Mouse (Mus musculus): ENCODE measurements around the gene C1qtnf7. TPM values are rescaled to one million over a fixed set of nuclear protein-coding genes. Genes with fewer than 3 reads are reported as not detected.

C1qtnf7 gene
- polyA plus RNA-seq (2015; fragmentation: Nextera tagmentation; extraction: Ambion mirVana), result 1.7 and 2.2 TPM in 2 replicates

GRCm38 (mm10) chr5:43515401-43515976 is at the start of gene C1qtnf7:
TSS of gene C1qtnf7 (plus strand) at chr5:43515538.
- Histone ChIP-seq H3K4me3 (replicated peaks) (no peak within 1 kb of the TSS), H3K4me1 (no peaks in the 10 kb centered on the region), H3K9me3 (replicated peaks) (no peaks in the 10 kb centered on the region), H3K27ac (replicated peaks) (no peak within 1 kb of the TSS), H3K27me3 (replicated peaks) (no peaks in the 10 kb centered on the region), H3K4me2 (peak within 1 kb of the TSS; percentile 19), H3K36me3 (no peaks in the 10 kb centered on the region), H3K9ac (replicated peaks) (no peak within 1 kb of the TSS)
- no peak for ATAC-seq (ENCODE audit: low FRiP score)
- 72% methylated on average over 15 of the region's 15 CpGs for WGBS

- Histone ChIP-seq H3K9ac (replicated peaks) (no peak overlapping the region), H3K36me3 (no peaks in the 10 kb centered on the region), H3K4me3 (replicated peaks) (no peak overlapping the region), H3K9me3 (replicated peaks) (no peaks in the 10 kb centered on the region), H3K27ac (replicated peaks) (no peak overlapping the region), H3K27me3 (replicated peaks) (no peaks in the 10 kb centered on the region), H3K4me2 (no peak overlapping the region), H3K4me1 (no peaks in the 10 kb centered on the region)
- no peak for ATAC-seq (ENCODE audit: low FRiP score)
- 91% methylated on average over 2 of the region's 2 CpGs for WGBS
Observed at GRCm38 (mm10) chr5:43466762-43467161, 48.6 kb upstream of the C1qtnf7 start.

- Histone ChIP-seq H3K4me2 (no peak overlapping the region), H3K4me3 (replicated peaks) (no peak overlapping the region), H3K36me3 (no peaks in the 10 kb centered on the region), H3K27me3 (replicated peaks) (no peaks in the 10 kb centered on the region), H3K4me1 (no peaks in the 10 kb centered on the region), H3K9me3 (replicated peaks) (no peaks in the 10 kb centered on the region), H3K9ac (replicated peaks) (no peak overlapping the region), H3K27ac (replicated peaks) (no peak overlapping the region)
- 75% methylated on average over 3 of the region's 3 CpGs for WGBS
- no peak for ATAC-seq (ENCODE audit: low FRiP score)
Observed at GRCm38 (mm10) chr5:43467214-43467613, 48.1 kb upstream of the C1qtnf7 start.

- Histone ChIP-seq H3K4me2 (no peak overlapping the region), H3K4me3 (replicated peaks) (no peak overlapping the region), H3K27me3 (replicated peaks) (no peaks in the 10 kb centered on the region), H3K9ac (replicated peaks) (no peak overlapping the region), H3K36me3 (no peaks in the 10 kb centered on the region), H3K4me1 (no peaks in the 10 kb centered on the region), H3K9me3 (replicated peaks) (no peaks in the 10 kb centered on the region), H3K27ac (replicated peaks) (no peak overlapping the region)
- ATAC-seq (ENCODE audit: low FRiP score), result no peak
- WGBS, result 71% methylated on average over 10 of the region's 10 CpGs
Observed at GRCm38 (mm10) chr5:43468937-43469336, 46.4 kb upstream of the C1qtnf7 start.

- Histone ChIP-seq H3K27me3 (replicated peaks) (no peaks in the 10 kb centered on the region), H3K9ac (replicated peaks) (no peak overlapping the region), H3K27ac (replicated peaks) (no peak overlapping the region), H3K4me1 (no peaks in the 10 kb centered on the region), H3K9me3 (replicated peaks) (no peaks in the 10 kb centered on the region), H3K4me3 (replicated peaks) (no peak overlapping the region), H3K36me3 (no peaks in the 10 kb centered on the region), H3K4me2 (no peak overlapping the region)
- 85% methylated on average over 5 of the region's 5 CpGs for WGBS
- no peak for ATAC-seq (ENCODE audit: low FRiP score)
Observed at GRCm38 (mm10) chr5:43477953-43478352, 37.4 kb upstream of the C1qtnf7 start.

GRCm38 (mm10) chr5:43480046-43480445 is 35.3 kb upstream of the C1qtnf7 start:
- Histone ChIP-seq H3K27ac (replicated peaks) (no peak overlapping the region), H3K36me3 (no peaks in the 10 kb centered on the region), H3K4me3 (replicated peaks) (no peak overlapping the region), H3K9ac (replicated peaks) (no peak overlapping the region), H3K9me3 (replicated peaks) (no peaks in the 10 kb centered on the region), H3K27me3 (replicated peaks) (no peaks in the 10 kb centered on the region), H3K4me2 (no peak overlapping the region), H3K4me1 (no peaks in the 10 kb centered on the region)
- WGBS, result 66% methylated on average over 3 of the region's 3 CpGs
- no peak for ATAC-seq (ENCODE audit: low FRiP score)

- no peak for ATAC-seq (ENCODE audit: low FRiP score)
- WGBS, result 86% methylated on average over 2 of the region's 2 CpGs
- no peaks in the 10 kb centered on the region for H3K36me3 ChIP-seq
- H3K4me2 ChIP-seq, result no peak overlapping the region
- no peak overlapping the region for H3K27ac ChIP-seq (replicated peaks)
- H3K4me3 ChIP-seq (replicated peaks), result no peak overlapping the region
- no peaks in the 10 kb centered on the region for H3K9me3 ChIP-seq (replicated peaks)
- no peaks in the 10 kb centered on the region for H3K27me3 ChIP-seq (replicated peaks)
- no peak overlapping the region for H3K9ac ChIP-seq (replicated peaks)
- no peaks in the 10 kb centered on the region for H3K4me1 ChIP-seq
Observed at GRCm38 (mm10) chr5:43480786-43481185, 34.6 kb upstream of the C1qtnf7 start.

- H3K9ac ChIP-seq (replicated peaks), result no peak overlapping the region
- no peak for ATAC-seq (ENCODE audit: low FRiP score)
- 35% methylated on average over 2 of the region's 2 CpGs for WGBS
- H3K36me3 ChIP-seq, result no peaks in the 10 kb centered on the region
- H3K4me1 ChIP-seq, result no peaks in the 10 kb centered on the region
- no peaks in the 10 kb centered on the region for H3K9me3 ChIP-seq (replicated peaks)
- H3K27me3 ChIP-seq (replicated peaks), result no peaks in the 10 kb centered on the region
- no peak overlapping the region for H3K27ac ChIP-seq (replicated peaks)
- no peak overlapping the region for H3K4me2 ChIP-seq
- no peak overlapping the region for H3K4me3 ChIP-seq (replicated peaks)
Observed at GRCm38 (mm10) chr5:43481824-43482223, 33.5 kb upstream of the C1qtnf7 start.

GRCm38 (mm10) chr5:43501887-43502286 is 13.5 kb upstream of the C1qtnf7 start:
- H3K4me2 ChIP-seq, result no peak overlapping the region
- 93% methylated on average over 1 of the region's 1 CpGs for WGBS
- no peaks in the 10 kb centered on the region for H3K9me3 ChIP-seq (replicated peaks)
- no peaks in the 10 kb centered on the region for H3K4me1 ChIP-seq
- H3K9ac ChIP-seq (replicated peaks), result no peak overlapping the region
- H3K27ac ChIP-seq (replicated peaks), result no peak overlapping the region
- no peaks in the 10 kb centered on the region for H3K27me3 ChIP-seq (replicated peaks)
- no peak for ATAC-seq (ENCODE audit: low FRiP score)
- H3K36me3 ChIP-seq, result no peaks in the 10 kb centered on the region
- H3K4me3 ChIP-seq (replicated peaks), result no peak overlapping the region

GRCm38 (mm10) chr5:43504243-43504786 is 11.0 kb upstream of the C1qtnf7 start:
- ATAC-seq (ENCODE audit: low FRiP score), result no peak
- H3K9me3 ChIP-seq (replicated peaks), result no peaks in the 10 kb centered on the region
- 49% methylated on average over 2 of the region's 2 CpGs for WGBS
- H3K4me1 ChIP-seq, result no peaks in the 10 kb centered on the region
- no peaks in the 10 kb centered on the region for H3K36me3 ChIP-seq
- no peak overlapping the region for H3K27ac ChIP-seq (replicated peaks)
- H3K4me3 ChIP-seq (replicated peaks), result no peak overlapping the region
- H3K27me3 ChIP-seq (replicated peaks), result no peaks in the 10 kb centered on the region
- no peak overlapping the region for H3K4me2 ChIP-seq
- H3K9ac ChIP-seq (replicated peaks), result no peak overlapping the region

GRCm38 (mm10) chr5:43508470-43508869 is 6.9 kb upstream of the C1qtnf7 start:
- Histone ChIP-seq H3K27me3 (replicated peaks) (no peaks in the 10 kb centered on the region), H3K27ac (replicated peaks) (no peak overlapping the region), H3K9ac (replicated peaks) (no peak overlapping the region), H3K4me2 (no peak overlapping the region), H3K4me1 (no peaks in the 10 kb centered on the region), H3K4me3 (replicated peaks) (no peak overlapping the region), H3K9me3 (replicated peaks) (no peaks in the 10 kb centered on the region), H3K36me3 (no peaks in the 10 kb centered on the region)
- 83% methylated on average over 2 of the region's 2 CpGs for WGBS
- no peak for ATAC-seq (ENCODE audit: low FRiP score)

GRCm38 (mm10) chr5:43508892-43509291 is 6.4 kb upstream of the C1qtnf7 start:
- H3K9me3 ChIP-seq (replicated peaks), result no peaks in the 10 kb centered on the region
- no peak overlapping the region for H3K4me2 ChIP-seq
- H3K27ac ChIP-seq (replicated peaks), result no peak overlapping the region
- no peaks in the 10 kb centered on the region for H3K4me1 ChIP-seq
- H3K9ac ChIP-seq (replicated peaks), result no peak overlapping the region
- 80% methylated on average over 1 of the region's 1 CpGs for WGBS
- ATAC-seq (ENCODE audit: low FRiP score), result no peak
- no peak overlapping the region for H3K4me3 ChIP-seq (replicated peaks)
- H3K27me3 ChIP-seq (replicated peaks), result no peaks in the 10 kb centered on the region
- H3K36me3 ChIP-seq, result no peaks in the 10 kb centered on the region

Data from neural tube, embryonic 15.5 days (tissue).